ENCODE assay signal across 15 mouse cellular contexts in genomic region chr17:48418781-48419180, GRCm38 (mm10). TPM values are rescaled to one million over a fixed set of nuclear protein-coding genes. Genes with fewer than 3 reads are reported as not detected.
DNase-seq lines count a peak whose midpoint lies in the region; ATAC-seq and TF ChIP-seq lines count a peak whose summit lies in the region.
"Had no signal": no experiment of that assay in that cellular context is flagged by ENCODE, and none has a peak within 500 bp of the region (broad histone marks: within the 10 kb centered on the region; RNA-seq: fewer than 3 reads in every experiment).

No protein-coding gene starts in this region.

- H3K9me3 ChIP-seq in kidney, embryonic 15.5 days (replicated peaks): no peaks in the 10 kb centered on the region
- no peaks in the 10 kb centered on the region for H3K9me3 ChIP-seq in liver, embryonic 15.5 days (replicated peaks)
- H3K9me3 ChIP-seq: hindbrain, embryonic 15.5 days; midbrain, embryonic 15.5 days; neural tube, embryonic 13.5 days had no signal

- H3K4me1 ChIP-seq in kidney, embryonic 15.5 days: peaks cover 27% of the 10 kb centered on the region
- peaks cover 10% of the 10 kb centered on the region for H3K4me1 ChIP-seq in bone marrow macrophage, adult 2 months (ENCODE audit: control insufficient read depth, insufficient read depth, low read length)
- H3K4me1 ChIP-seq in cortical plate, adult 2 months (ENCODE audit: control insufficient read depth, insufficient read depth, low read length): no peaks in the 10 kb centered on the region
- peaks cover 42% of the 10 kb centered on the region for H3K4me1 ChIP-seq in liver, embryonic 15.5 days (replicated peaks)
- H3K4me1 ChIP-seq: hindbrain, embryonic 15.5 days; midbrain, embryonic 15.5 days; neural tube, embryonic 13.5 days had no signal

- no peak for ATAC-seq in kidney, embryonic 15.5 days (replicated peaks; ENCODE audit: low FRiP score)
- ATAC-seq in liver, embryonic 15.5 days (ENCODE audit: insufficient read depth): no peak
- ATAC-seq: midbrain, embryonic 15.5 days had no signal

- WGBS in kidney, embryonic 15.5 days: 80% methylated on average over 1 of the region's 1 CpGs
- 42% methylated on average over 1 of the region's 1 CpGs for WGBS in liver, embryonic 15.5 days (ENCODE audit: insufficient replicate concordance)

- no peak for TF ChIP-seq POLR2A in bone marrow macrophage, adult 2 months (IDR thresholded peaks at IDR 0.05; ENCODE audit: borderline replicate concordance, low read depth, low read length)
- no peak for TF ChIP-seq POLR2A in cortical plate, adult 2 months (IDR thresholded peaks at IDR 0.05; ENCODE audit: extremely low read depth, insufficient read depth, low read length)

- peak overlapping the region; percentile 71 for H3K27ac ChIP-seq in kidney, embryonic 15.5 days
- H3K27ac ChIP-seq in bone marrow macrophage, adult 2 months (ENCODE audit: insufficient read depth, low read depth, low read length): no peak overlapping the region
- H3K27ac ChIP-seq in cortical plate, adult 2 months (ENCODE audit: insufficient read depth, low read length): peak overlapping the region; percentile 76; the same call in 1 of the 2 replicates
- H3K27ac ChIP-seq in liver, embryonic 15.5 days (replicated peaks): 0 out of 2 replicates have a peak overlapping the region, but pooled peaks have one; percentile 66
- H3K27ac ChIP-seq: hindbrain, embryonic 15.5 days; midbrain, embryonic 15.5 days; neural tube, embryonic 13.5 days had no signal

- DNase-seq in kidney, adult 9 months: no peak
- no peak for DNase-seq in right cerebral cortex, postnatal 14 days
- no peak for DNase-seq in gastrocnemius, postnatal 4 days (ENCODE audit: low spot score in 2 of 2)
- DNase-seq: adrenal gland, postnatal 36 days; cerebellum, adult 18-20 months; lung, postnatal 10 days; retina, postnatal 1 day had no signal

- H3K4me3 ChIP-seq in kidney, embryonic 15.5 days (replicated peaks): no peak overlapping the region
- H3K4me3 ChIP-seq in bone marrow macrophage, adult 2 months (ENCODE audit: insufficient read depth, low read length): peak overlapping the region; percentile 29
- no peak overlapping the region for H3K4me3 ChIP-seq in cortical plate, adult 2 months (ENCODE audit: insufficient read depth, low read length)
- H3K4me3 ChIP-seq in liver, embryonic 15.5 days (replicated peaks): 0 out of 2 replicates have a peak overlapping the region, but pooled peaks have one; percentile 10
- H3K4me3 ChIP-seq: hindbrain, embryonic 15.5 days; midbrain, embryonic 15.5 days; neural tube, embryonic 13.5 days had no signal

- peaks cover 43% of the 10 kb centered on the region for H3K36me3 ChIP-seq in kidney, embryonic 15.5 days
- H3K36me3 ChIP-seq in liver, embryonic 15.5 days (replicated peaks): peaks cover 60% of the 10 kb centered on the region
- H3K36me3 ChIP-seq: hindbrain, embryonic 15.5 days; midbrain, embryonic 15.5 days had no signal

- peak overlapping the region; percentile 19; the same call in 1 of the 2 replicates for H3K4me2 ChIP-seq in kidney, embryonic 15.5 days
- peak overlapping the region; percentile 52 for H3K4me2 ChIP-seq in liver, embryonic 15.5 days
- H3K4me2 ChIP-seq: hindbrain, embryonic 15.5 days; midbrain, embryonic 15.5 days; neural tube, embryonic 13.5 days had no signal

- TF ChIP-seq CTCF in bone marrow macrophage, adult 2 months (IDR thresholded peaks at IDR 0.05; ENCODE audit: low read depth, low read length): no peak
- no peak for TF ChIP-seq CTCF in cortical plate, adult 2 months (IDR thresholded peaks at IDR 0.05; ENCODE audit: extremely low read depth, insufficient read depth, low read length)

- H3K27me3 ChIP-seq in kidney, embryonic 15.5 days: no peaks in the 10 kb centered on the region
- no peaks in the 10 kb centered on the region for H3K27me3 ChIP-seq in liver, embryonic 15.5 days
- H3K27me3 ChIP-seq: hindbrain, embryonic 15.5 days; midbrain, embryonic 15.5 days; neural tube, embryonic 13.5 days had no signal

- H3K9ac ChIP-seq in kidney, embryonic 15.5 days: no peak overlapping the region
- H3K9ac ChIP-seq in liver, embryonic 15.5 days: no peak overlapping the region
- H3K9ac ChIP-seq: hindbrain, embryonic 15.5 days; midbrain, embryonic 15.5 days; neural tube, embryonic 13.5 days had no signal

RNA-seq across cellular contexts. Expression of gene Oard1, which starts 9.0 kb away (rescaled TPM):
- polyA plus RNA-seq in kidney, embryonic 15.5 days (2015; fragmentation: Nextera tagmentation; extraction: Ambion mirVana): 72.4 and 74.9 TPM in 2 replicates
- 29.3 and 38.4 TPM in 2 replicates for polyA plus RNA-seq in bone marrow macrophage, adult 2 months (2012; ENCODE audit: insufficient read depth, insufficient read length, missing spikeins)
- 19.9 and 21.7 TPM in 2 replicates for polyA plus RNA-seq in cortical plate, adult 2 months (2012; rRNA removed)
- 42.8 and 44.0 TPM in 2 replicates for polyA plus RNA-seq in liver, embryonic 15.5 days (2015; fragmentation: Nextera tagmentation; extraction: Ambion mirVana)
- 10 to 100 TPM; 11.7 to 13.4 TPM for total RNA-seq in gastrocnemius, postnatal 4 days (2021)

RNA-seq across cellular contexts. Expression of gene Nfya, which starts 9.1 kb away (rescaled TPM):
- 15.8 and 17.8 TPM in 2 replicates for polyA plus RNA-seq in kidney, embryonic 15.5 days (2015; fragmentation: Nextera tagmentation; extraction: Ambion mirVana)
- 62.7 and 63.7 TPM in 2 replicates for polyA plus RNA-seq in bone marrow macrophage, adult 2 months (2012; ENCODE audit: insufficient read depth, insufficient read length, missing spikeins)
- polyA plus RNA-seq in cortical plate, adult 2 months (2012; rRNA removed): 26.1 and 26.5 TPM in 2 replicates
- 8.0 TPM in 2 replicates for polyA plus RNA-seq in liver, embryonic 15.5 days (2015; fragmentation: Nextera tagmentation; extraction: Ambion mirVana)
- 10 to 100 TPM; 26.9 to 29.3 TPM for total RNA-seq in gastrocnemius, postnatal 4 days (2021)

RNA-seq across cellular contexts. Expression of gene Apobec2, which starts 13.9 kb away (rescaled TPM):
- polyA plus RNA-seq in kidney, embryonic 15.5 days (2015; fragmentation: Nextera tagmentation; extraction: Ambion mirVana): 4.2 and 6.9 TPM in 2 replicates
- not detected in 2 replicates for polyA plus RNA-seq in bone marrow macrophage, adult 2 months (2012; ENCODE audit: insufficient read depth, insufficient read length, missing spikeins)
- polyA plus RNA-seq in cortical plate, adult 2 months (2012; rRNA removed): 0.09 and 0.13 TPM in 2 replicates
- polyA plus RNA-seq in liver, embryonic 15.5 days (2015; fragmentation: Nextera tagmentation; extraction: Ambion mirVana): 2.5 and 4.3 TPM in 2 replicates
- 100 to 1,000 TPM; 585 to 600 TPM for total RNA-seq in gastrocnemius, postnatal 4 days (2021)
- total RNA-seq: left cerebral cortex, postnatal 36 days had no signal

RNA-seq across cellular contexts. Expression of gene Tspo2, which starts 32.5 kb away (rescaled TPM):
- 2.4 and 4.1 TPM in 2 replicates for polyA plus RNA-seq in kidney, embryonic 15.5 days (2015; fragmentation: Nextera tagmentation; extraction: Ambion mirVana)
- polyA plus RNA-seq in bone marrow macrophage, adult 2 months (2012; ENCODE audit: insufficient read depth, insufficient read length, missing spikeins): not detected in 2 replicates
- 0.29 TPM in 1 of 2 replicates, not detected in the other for polyA plus RNA-seq in cortical plate, adult 2 months (2012; rRNA removed)
- polyA plus RNA-seq in liver, embryonic 15.5 days (2015; fragmentation: Nextera tagmentation; extraction: Ambion mirVana): 182 and 191 TPM in 2 replicates
- under 1 TPM in 1 of 2 experiments, not detected in 1; 0.20 TPM for total RNA-seq in gastrocnemius, postnatal 4 days (2021)
- total RNA-seq: adrenal gland, postnatal 36 days; left cerebral cortex, postnatal 36 days had no signal

RNA-seq across cellular contexts. Expression of gene Unc5cl, which starts 35.9 kb away (rescaled TPM):
- polyA plus RNA-seq in kidney, embryonic 15.5 days (2015; fragmentation: Nextera tagmentation; extraction: Ambion mirVana): 5.6 and 5.7 TPM in 2 replicates
- not detected in 2 replicates for polyA plus RNA-seq in bone marrow macrophage, adult 2 months (2012; ENCODE audit: insufficient read depth, insufficient read length, missing spikeins)
- polyA plus RNA-seq in cortical plate, adult 2 months (2012; rRNA removed): 0.21 and 0.23 TPM in 2 replicates
- 4.0 and 5.2 TPM in 2 replicates for polyA plus RNA-seq in liver, embryonic 15.5 days (2015; fragmentation: Nextera tagmentation; extraction: Ambion mirVana)
- not detected for total RNA-seq in gastrocnemius, postnatal 4 days (2021)
- total RNA-seq: adrenal gland, postnatal 36 days had no signal
- polyA plus RNA-seq: hindbrain, embryonic 15.5 days had no signal

Comparison
In these comparisons a context has a peak if more than half of its experiments do, and no peak if none do; other contexts are left out.
1. H3K4me3 ChIP-seq: peak in bone marrow macrophage, adult 2 months (single experiment) and liver, embryonic 15.5 days (single experiment); none in kidney, embryonic 15.5 days (single experiment) and cortical plate, adult 2 months (single experiment).